Comparison of ENCODE assay signal across 24 mouse cellular contexts in genomic region chr6:74966046-74966445, GRCm38 (mm10).
DNase-seq lines count a peak whose midpoint lies in the region; ATAC-seq and TF ChIP-seq lines count a peak whose summit lies in the region.
"Had no signal": no experiment of that assay in that cellular context is flagged by ENCODE, and none has a peak within 500 bp of the region (broad histone marks: within the 10 kb centered on the region; RNA-seq: fewer than 3 reads in every experiment).

No protein-coding gene starts in this region.

- no peaks in the 10 kb centered on the region for H3K9me3 ChIP-seq in hindbrain, embryonic 11.5 days (ENCODE audit: control insufficient read depth, low read length)
- H3K9me3 ChIP-seq in hindbrain, embryonic 16.5 days (ENCODE audit: control insufficient read depth, low read length): no peaks in the 10 kb centered on the region
- H3K9me3 ChIP-seq in midbrain, embryonic 14.5 days (ENCODE audit: control insufficient read depth, low read length): 0 out of 2 replicates have a peak, but pooled peaks cover 5% of the 10 kb centered on the region
- H3K9me3 ChIP-seq: forebrain, embryonic 10.5 days; limb, embryonic 10.5 days; neural tube, embryonic 13.5 days had no signal

- H3K27ac ChIP-seq in hindbrain, embryonic 11.5 days (ENCODE audit: low read depth, low read length): no peak overlapping the region
- no peak overlapping the region for H3K27ac ChIP-seq in hindbrain, embryonic 16.5 days (ENCODE audit: low read depth, low read length)
- no peak overlapping the region for H3K27ac ChIP-seq in midbrain, embryonic 14.5 days (replicated peaks; ENCODE audit: low read depth, low read length)
- H3K27ac ChIP-seq: forebrain, embryonic 10.5 days; heart, adult 2 months; hindbrain, postnatal 0 days; limb, embryonic 10.5 days; neural tube, embryonic 13.5 days had no signal

- H3K36me3 ChIP-seq in hindbrain, embryonic 11.5 days (ENCODE audit: control insufficient read depth, insufficient read depth, low read length): no peaks in the 10 kb centered on the region
- no peaks in the 10 kb centered on the region for H3K36me3 ChIP-seq in hindbrain, embryonic 16.5 days (ENCODE audit: control insufficient read depth, insufficient read depth, low read length)
- no peaks in the 10 kb centered on the region for H3K36me3 ChIP-seq in midbrain, embryonic 14.5 days (ENCODE audit: control insufficient read depth, insufficient read depth, low read length)
- H3K36me3 ChIP-seq: forebrain, embryonic 10.5 days; limb, embryonic 10.5 days; neural tube, embryonic 13.5 days had no signal

- no peak for TF ChIP-seq POLR2A in brain, embryonic 14.5 days (IDR thresholded peaks at IDR 0.05; ENCODE audit: borderline replicate concordance, extremely low read depth, insufficient read depth, insufficient read length, poor library complexity, severe bottlenecking)

- ATAC-seq in hindbrain, embryonic 11.5 days (ENCODE audit: low FRiP score): no peak
- ATAC-seq in hindbrain, embryonic 16.5 days: no peak
- no peak for ATAC-seq in midbrain, embryonic 14.5 days (ENCODE audit: low FRiP score, low TSS enrichment)
- ATAC-seq: hindbrain, postnatal 0 days; intestine, embryonic 16.5 days had no signal

- H3K4me2 ChIP-seq in hindbrain, embryonic 11.5 days (replicated peaks; ENCODE audit: low read depth, low read length): no peak overlapping the region
- no peak overlapping the region for H3K4me2 ChIP-seq in hindbrain, embryonic 16.5 days (ENCODE audit: low read length)
- H3K4me2 ChIP-seq in midbrain, embryonic 14.5 days (ENCODE audit: low read length): no peak overlapping the region
- H3K4me2 ChIP-seq: neural tube, embryonic 13.5 days had no signal

- no peaks in the 10 kb centered on the region for H3K27me3 ChIP-seq in hindbrain, embryonic 11.5 days (ENCODE audit: control insufficient read depth, insufficient read depth, low read length)
- H3K27me3 ChIP-seq in hindbrain, embryonic 16.5 days (replicated peaks; ENCODE audit: control insufficient read depth, insufficient read depth, low read length): no peaks in the 10 kb centered on the region
- no peaks in the 10 kb centered on the region for H3K27me3 ChIP-seq in midbrain, embryonic 14.5 days (ENCODE audit: control insufficient read depth, insufficient read depth, low read length)
- H3K27me3 ChIP-seq: neural tube, embryonic 13.5 days had no signal

- TF ChIP-seq CTCF in brain, embryonic 14.5 days (IDR thresholded peaks at IDR 0.05; ENCODE audit: borderline replicate concordance, extremely low read depth, insufficient read depth, insufficient read length): no peak

- H3K4me1 ChIP-seq in hindbrain, embryonic 11.5 days (replicated peaks; ENCODE audit: control insufficient read depth, insufficient read depth, low read length): no peaks in the 10 kb centered on the region
- H3K4me1 ChIP-seq in hindbrain, embryonic 16.5 days (ENCODE audit: control insufficient read depth, insufficient read depth, low read depth, low read length): no peaks in the 10 kb centered on the region
- H3K4me1 ChIP-seq in midbrain, embryonic 14.5 days (ENCODE audit: control insufficient read depth, insufficient read depth, low read length): no peaks in the 10 kb centered on the region
- H3K4me1 ChIP-seq: forebrain, embryonic 10.5 days; limb, embryonic 10.5 days; neural tube, embryonic 13.5 days had no signal

- H3K4me3 ChIP-seq in hindbrain, embryonic 11.5 days (ENCODE audit: low read depth, low read length): no peak overlapping the region
- H3K4me3 ChIP-seq in hindbrain, embryonic 16.5 days (ENCODE audit: low read length): no peak overlapping the region
- H3K4me3 ChIP-seq in midbrain, embryonic 14.5 days (replicated peaks; ENCODE audit: low read depth, low read length): no peak overlapping the region
- H3K4me3 ChIP-seq: forebrain, embryonic 10.5 days; heart, adult 2 months; limb, embryonic 10.5 days; neural tube, embryonic 13.5 days had no signal

- DNase-seq in hindbrain, embryonic 11.5 days (ENCODE audit: low spot score): peak; percentile 9
- DNase-seq in brain, embryonic 14.5 days (ENCODE audit: low read depth): peak; percentile 61
- peak; percentile 53 for DNase-seq in embryo, embryonic 11 days
- DNase-seq in midbrain, embryonic 14.5 days: peak; percentile 38
- no peak for DNase-seq in retina, postnatal 1 day
- DNase-seq in lung, postnatal 14 days: no peak
- DNase-seq: adrenal gland, postnatal 36 days; cerebellum, adult 11 months; cerebellum, adult 9-11 months; gastrocnemius, postnatal 36 days; heart, adult 2 months; heart, postnatal 36 days; kidney, adult 9 months; layer of hippocampus, adult 9-11 months; liver; right cerebral cortex, adult 18-20 months; right cerebral cortex, postnatal 4 days; thymus, postnatal 14 days had no signal

- no peak overlapping the region for H3K9ac ChIP-seq in hindbrain, embryonic 11.5 days (ENCODE audit: low read depth, low read length)
- H3K9ac ChIP-seq in hindbrain, embryonic 16.5 days (ENCODE audit: low read depth, low read length): no peak overlapping the region
- H3K9ac ChIP-seq in midbrain, embryonic 14.5 days (replicated peaks; ENCODE audit: low read length): no peak overlapping the region
- H3K9ac ChIP-seq: neural tube, embryonic 13.5 days had no signal

- WGBS in hindbrain, embryonic 11.5 days: 54% methylated on average over 3 of the region's 3 CpGs
- WGBS in hindbrain, embryonic 16.5 days: 58% methylated on average over 3 of the region's 3 CpGs
- 73% methylated on average over 3 of the region's 3 CpGs for WGBS in midbrain, embryonic 14.5 days

Comparison
In these comparisons a context has a peak if more than half of its experiments do, and no peak if none do; other contexts are left out.
1. DNase-seq: peak in hindbrain, embryonic 11.5 days (single experiment), brain, embryonic 14.5 days (single experiment), embryo, embryonic 11 days (single experiment) and midbrain, embryonic 14.5 days (single experiment); none in retina, postnatal 1 day (single experiment) and lung, postnatal 14 days (single experiment).